Mouse (Mus musculus): ENCODE data around the gene Rnase13. TPM values are rescaled to one million over a fixed set of nuclear protein-coding genes. Genes with fewer than 3 reads are reported as not detected.
"Not testable (repeated sequence)": the region's sequence is repeated elsewhere in the genome, so short reads cannot be mapped to it uniquely, and the experiment has no call there.

Rnase13 gene
- polyA plus RNA-seq, 1 experiment, result not detected

DNA sequence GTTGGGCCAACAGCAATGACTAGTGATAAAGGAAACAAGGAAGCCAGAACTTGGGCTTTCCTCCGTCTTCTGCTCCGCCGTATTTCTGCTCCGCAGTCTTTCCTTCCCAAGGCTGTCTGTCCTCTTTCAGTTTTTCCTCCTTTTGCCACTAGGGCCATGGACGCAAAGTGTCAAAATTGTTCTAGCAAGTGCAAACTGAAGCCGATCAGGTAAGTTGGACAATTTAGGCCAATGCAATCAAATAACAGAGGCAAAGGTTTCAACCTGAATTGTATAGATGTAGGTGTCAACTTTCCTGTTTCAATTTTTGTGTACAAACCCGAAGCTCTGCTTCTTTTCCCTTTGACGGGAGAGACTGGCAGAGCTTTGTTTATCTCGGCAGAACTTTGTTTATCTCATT, 7.4 kb upstream of the Rnase13 start:
- Histone ChIP-seq H3K27me3 (ENCODE audit: control insufficient read depth, insufficient read depth, insufficient read length) (no peaks in the 10 kb centered on the region), H3K4me2 (ENCODE audit: low read depth) (peak overlapping the region; percentile 86), H3K4me3 (peak overlapping the region; percentile 10)

GRCm38 (mm10) chr14:51929309-51929943, 6.9 kb upstream of the Rnase13 start:
- TF ChIP-seq POLR2AphosphoS2 (IDR thresholded peaks at IDR 0.05; ENCODE audit: insufficient read length, low read depth) (no peak), POLR2A (IDR thresholded peaks at IDR 0.05; ENCODE audit: insufficient read length, low read depth) (no peak), E2F4 (IDR thresholded peaks at IDR 0.05; ENCODE audit: insufficient read depth) (no peak), REST (IDR thresholded peaks at IDR 0.05; ENCODE audit: insufficient read depth, insufficient read length) (no peak), TCF12 (IDR thresholded peaks at IDR 0.05; ENCODE audit: insufficient read depth, poor library complexity, severe bottlenecking) (no peak), SRF (IDR thresholded peaks at IDR 0.05; ENCODE audit: control insufficient read depth, insufficient read length, low read depth) (no peak), CEBPB (IDR thresholded peaks at IDR 0.05; ENCODE audit: insufficient read depth, poor library complexity, severe bottlenecking) (no peak), MAX (IDR thresholded peaks at IDR 0.05; ENCODE audit: low read depth) (no peak), USF1 (IDR thresholded peaks at IDR 0.05; ENCODE audit: low read depth) (no peak), MYOG (IDR thresholded peaks at IDR 0.05; ENCODE audit: control insufficient read depth in 1 of 3, insufficient read depth in 1 of 3, insufficient read length in 2 of 3, low read depth in 2 of 3) (peak in 1 of 3 experiments; percentile 58), MYOD1 (IDR thresholded peaks at IDR 0.05; ENCODE audit: control insufficient read depth in 1 of 3, insufficient read length in 2 of 3, low read depth in 2 of 3) (peak in 1 of 3 experiments; percentile 63), TCF3 (IDR thresholded peaks at IDR 0.05; ENCODE audit: insufficient read length, low read depth) (no peak)
- peak overlapping the region; percentile 86 for H3K4me2 ChIP-seq (ENCODE audit: low read depth)
- no peaks in the 10 kb centered on the region for H3K79me2 ChIP-seq (ENCODE audit: control insufficient read depth, insufficient read depth)
- no peaks in the 10 kb centered on the region for H3K36me3 ChIP-seq (ENCODE audit: control insufficient read depth, insufficient read depth)
- peak overlapping the region; percentile 10 for H3K4me3 ChIP-seq
- H3ac ChIP-seq (ENCODE audit: control insufficient read depth, insufficient read length), result no peak overlapping the region
- H3K27me3 ChIP-seq (ENCODE audit: control insufficient read depth, insufficient read depth, insufficient read length), result no peaks in the 10 kb centered on the region

More for the DNA sequence above, 7.4 kb upstream of the Rnase13 start:
- Histone ChIP-seq H3K36me3 (ENCODE audit: control insufficient read depth, insufficient read depth) (no peaks in the 10 kb centered on the region), H3K79me2 (ENCODE audit: control insufficient read depth, insufficient read depth) (no peaks in the 10 kb centered on the region), H3ac (ENCODE audit: control insufficient read depth, insufficient read length) (no peak overlapping the region)
- TF ChIP-seq MAX (IDR thresholded peaks at IDR 0.05; ENCODE audit: low read depth), result no peak
- no peak for TF ChIP-seq SRF (IDR thresholded peaks at IDR 0.05; ENCODE audit: control insufficient read depth, insufficient read length, low read depth)
- no peak for TF ChIP-seq REST (IDR thresholded peaks at IDR 0.05; ENCODE audit: insufficient read depth, insufficient read length)
- TF ChIP-seq USF1 (IDR thresholded peaks at IDR 0.05; ENCODE audit: low read depth), result no peak
- TF ChIP-seq POLR2A (IDR thresholded peaks at IDR 0.05; ENCODE audit: insufficient read length, low read depth), result no peak
- TF ChIP-seq POLR2AphosphoS2 (IDR thresholded peaks at IDR 0.05; ENCODE audit: insufficient read length, low read depth), result no peak
- no peak for TF ChIP-seq TCF12 (IDR thresholded peaks at IDR 0.05; ENCODE audit: insufficient read depth, poor library complexity, severe bottlenecking)
- TF ChIP-seq MYOG (IDR thresholded peaks at IDR 0.05; ENCODE audit: control insufficient read depth in 1 of 3, insufficient read depth in 1 of 3, insufficient read length in 2 of 3, low read depth in 2 of 3), result no peak
- TF ChIP-seq TCF3 (IDR thresholded peaks at IDR 0.05; ENCODE audit: insufficient read length, low read depth), result no peak
- TF ChIP-seq CEBPB (IDR thresholded peaks at IDR 0.05; ENCODE audit: insufficient read depth, poor library complexity, severe bottlenecking), result no peak
- no peak for TF ChIP-seq MYOD1 (IDR thresholded peaks at IDR 0.05; ENCODE audit: control insufficient read depth in 1 of 3, insufficient read length in 2 of 3, low read depth in 2 of 3)
- no peak for TF ChIP-seq E2F4 (IDR thresholded peaks at IDR 0.05; ENCODE audit: insufficient read depth)

DNA sequence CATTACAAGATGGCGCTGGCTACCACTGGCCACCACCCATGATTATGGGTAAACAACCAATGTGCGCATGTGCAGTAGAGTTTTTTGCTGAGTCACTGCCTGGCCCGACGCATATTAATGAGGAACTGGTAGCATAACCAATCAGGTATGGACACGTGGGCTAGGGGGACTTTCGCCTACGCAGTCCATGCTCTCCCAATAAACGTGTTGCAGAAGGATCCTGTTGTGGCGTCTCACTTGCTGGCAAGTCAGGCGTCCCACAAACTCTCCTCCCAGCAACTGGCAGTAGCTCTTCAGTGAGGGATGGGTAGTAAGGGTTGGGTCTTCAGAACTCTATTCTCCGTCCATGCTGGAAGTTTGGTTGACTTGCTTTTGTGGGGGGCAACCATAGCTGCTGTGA, 4.4 kb upstream of the Rnase13 start:
- H3ac ChIP-seq (ENCODE audit: control insufficient read depth, insufficient read length); H3K4me2 ChIP-seq (ENCODE audit: low read depth); H3K36me3 ChIP-seq (ENCODE audit: control insufficient read depth, insufficient read depth); H3K27me3 ChIP-seq (ENCODE audit: control insufficient read depth, insufficient read depth, insufficient read length); H3K79me2 ChIP-seq (ENCODE audit: control insufficient read depth, insufficient read depth); H3K4me3 ChIP-seq: not testable (repeated sequence)

- no peaks in the 10 kb centered on the region for H3K79me2 ChIP-seq (ENCODE audit: control insufficient read depth, insufficient read depth)
- no peak overlapping the region for H3K4me2 ChIP-seq (ENCODE audit: low read depth)
- no peak overlapping the region for H3ac ChIP-seq (ENCODE audit: control insufficient read depth, insufficient read length)
- no peak for TF ChIP-seq CEBPB (IDR thresholded peaks at IDR 0.05; ENCODE audit: insufficient read depth, poor library complexity, severe bottlenecking)
- TF ChIP-seq SRF (IDR thresholded peaks at IDR 0.05; ENCODE audit: control insufficient read depth, insufficient read length, low read depth), result no peak
- no peak for TF ChIP-seq TCF3 (IDR thresholded peaks at IDR 0.05; ENCODE audit: insufficient read length, low read depth)
- no peak for TF ChIP-seq TCF12 (IDR thresholded peaks at IDR 0.05; ENCODE audit: insufficient read depth, poor library complexity, severe bottlenecking)
- TF ChIP-seq MYOG (IDR thresholded peaks at IDR 0.05; ENCODE audit: control insufficient read depth in 1 of 3, insufficient read depth in 1 of 3, insufficient read length in 2 of 3, low read depth in 2 of 3), result no peak
- no peak for TF ChIP-seq MYOD1 (IDR thresholded peaks at IDR 0.05; ENCODE audit: control insufficient read depth in 1 of 3, insufficient read length in 2 of 3, low read depth in 2 of 3)
- TF ChIP-seq POLR2A (IDR thresholded peaks at IDR 0.05; ENCODE audit: insufficient read length, low read depth), result no peak
- no peak for TF ChIP-seq E2F4 (IDR thresholded peaks at IDR 0.05; ENCODE audit: insufficient read depth)
- TF ChIP-seq USF1 (IDR thresholded peaks at IDR 0.05; ENCODE audit: low read depth), result no peak
- no peak overlapping the region for H3K4me3 ChIP-seq
- H3K36me3 ChIP-seq (ENCODE audit: control insufficient read depth, insufficient read depth), result no peaks in the 10 kb centered on the region
- peaks cover 4% of the 10 kb centered on the region for H3K27me3 ChIP-seq (ENCODE audit: control insufficient read depth, insufficient read depth, insufficient read length)
These were observed 919 bp upstream of the Rnase13 start for GRCm38 (mm10) chr14:51923492-51923891.

GRCm38 (mm10) chr14:51922910-51923309, 337 bp upstream of the Rnase13 start:
- H3K4me2 ChIP-seq (ENCODE audit: low read depth), result no peak overlapping the region
- no peak for TF ChIP-seq CEBPB (IDR thresholded peaks at IDR 0.05; ENCODE audit: insufficient read depth, poor library complexity, severe bottlenecking)
- TF ChIP-seq MYOG (IDR thresholded peaks at IDR 0.05; ENCODE audit: control insufficient read depth in 1 of 3, insufficient read depth in 1 of 3, insufficient read length in 2 of 3, low read depth in 2 of 3), result no peak
- no peak for TF ChIP-seq MAX (IDR thresholded peaks at IDR 0.05; ENCODE audit: low read depth)
- no peak for TF ChIP-seq MYOD1 (IDR thresholded peaks at IDR 0.05; ENCODE audit: control insufficient read depth in 1 of 3, insufficient read length in 2 of 3, low read depth in 2 of 3)
- no peaks in the 10 kb centered on the region for H3K79me2 ChIP-seq (ENCODE audit: control insufficient read depth, insufficient read depth)
- H3K27me3 ChIP-seq (ENCODE audit: control insufficient read depth, insufficient read depth, insufficient read length), result peaks cover 4% of the 10 kb centered on the region
- no peak overlapping the region for H3K4me3 ChIP-seq
- no peaks in the 10 kb centered on the region for H3K36me3 ChIP-seq (ENCODE audit: control insufficient read depth, insufficient read depth)
- H3ac ChIP-seq (ENCODE audit: control insufficient read depth, insufficient read length), result no peak overlapping the region
